Mouse (Mus musculus) cortical plate, adult 2 months (tissue): ENCODE results near the gene Bud13.

Experiments
- CTCF ChIP-seq: fragments of 200-500 bp; IDR thresholded peaks from 2 replicates; pipeline ENCODE4 v1.5.1; 2011; ENCODE audit warnings: mild to moderate bottlenecking, control low read depth, low read length; ENCODE audit not compliant: insufficient read depth; ENCODE audit errors: extremely low read depth
- POLR2A ChIP-seq: fragments of 200-500 bp; IDR thresholded peaks from 2 replicates; pipeline ENCODE4 v1.6.1; 2011; ENCODE audit warnings: mild to moderate bottlenecking, low read length, control low read depth; ENCODE audit not compliant: insufficient read depth; ENCODE audit errors: extremely low read depth

DNA sequence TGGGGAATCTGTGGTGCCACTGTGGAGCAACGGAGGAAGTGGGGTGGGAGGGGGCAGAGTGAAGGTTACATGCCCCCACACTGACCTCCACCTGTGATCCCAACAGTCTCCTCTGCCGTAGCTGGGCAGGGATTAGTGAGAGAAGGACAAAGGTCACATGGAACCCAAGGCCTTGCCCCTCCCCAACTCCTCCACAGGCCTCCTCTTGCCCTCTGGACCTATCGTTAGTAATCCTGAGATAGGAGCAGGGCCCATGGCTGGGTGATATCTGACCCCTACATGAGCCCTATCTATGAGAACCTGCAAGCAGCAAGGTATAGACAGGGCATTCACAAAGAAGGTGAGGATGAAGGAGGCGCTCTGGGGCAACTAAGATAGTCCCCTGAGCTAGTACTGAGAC, 47.2 kb upstream of the Bud13 start:
- no peak for TF ChIP-seq POLR2A
- no peak for TF ChIP-seq CTCF
